Mouse (Mus musculus) G1E (cell line): ENCODE data around the gene Slc25a33.

Experiments
- CTCF ChIP-seq: IDR thresholded peaks from 2 replicates; pipeline ENCODE4 v1.5.1; 2012; ENCODE audit warnings: low read depth, low read length, inconsistent platforms, mixed read lengths
- GATA1 ChIP-seq: IDR thresholded peaks from 2 replicates; pipeline ENCODE4 v1.6.1; 2012; ENCODE audit warnings: borderline replicate concordance, low read length, inconsistent platforms, mixed read lengths
- POLR2AphosphoS5 ChIP-seq: IDR thresholded peaks from 2 replicates; pipeline ENCODE4 v1.6.1; 2012; ENCODE audit warnings: low read depth, low read length, inconsistent platforms; ENCODE audit not compliant: insufficient replicate concordance
- TAL1 ChIP-seq: conservative IDR thresholded peaks from 2 replicates; pipeline ENCODE4 v1.6.1; 2012; ENCODE audit warnings: low read depth, low read length, inconsistent platforms, mixed read lengths

DNA sequence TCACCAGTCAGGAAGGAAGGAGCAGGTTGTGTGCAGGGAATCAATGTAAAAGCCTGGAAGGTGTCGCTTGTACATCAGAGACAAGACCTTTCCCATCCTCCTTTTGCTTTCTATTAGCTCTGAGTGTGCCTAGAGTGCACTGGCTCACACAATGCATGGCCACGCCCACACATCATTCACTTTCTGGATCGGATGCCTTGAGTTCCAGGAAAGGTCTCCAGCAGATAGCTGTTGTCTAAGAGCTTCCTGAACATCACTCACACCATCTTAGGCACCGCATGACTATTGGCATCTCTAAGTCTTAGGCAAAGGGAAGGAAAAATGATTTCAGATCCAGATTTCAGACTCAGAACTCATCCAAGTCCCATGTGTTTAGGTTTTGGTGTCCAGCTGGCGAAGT is 34.6 kb downstream of the Slc25a33 start:
- no peak for TF ChIP-seq CTCF
- no peak for TF ChIP-seq GATA1
- TF ChIP-seq TAL1, result no peak
- no peak for TF ChIP-seq POLR2AphosphoS5
